Mouse (Mus musculus): ENCODE results near the gene Pdgfb.

Gene Pdgfb

GRCm38 (mm10) chr15:80011194-80011593 lies 3.6 kb downstream of the Pdgfb start:
- in situ Hi-C loops (cut with MboI; ENCODE audit: low sequenced_read_pairs), result no loop called here

- in situ Hi-C loops (cut with MboI; ENCODE audit: low sequenced_read_pairs), result no loop called here
Observed at GRCm38 (mm10) chr15:80010182-80010558, 4.6 kb downstream of the Pdgfb start.

- in situ Hi-C loops (cut with MboI; ENCODE audit: low sequenced_read_pairs), result no loop called here
Observed at GRCm38 (mm10) chr15:80009421-80010181, 5.2 kb downstream of the Pdgfb start.

GRCm38 (mm10) chr15:80008461-80008860 lies 6.3 kb downstream of the Pdgfb start:
- in situ Hi-C loops (cut with MboI; ENCODE audit: low sequenced_read_pairs), result no loop called here

GRCm38 (mm10) chr15:80006156-80006555 lies 8.6 kb downstream of the Pdgfb start:
- in situ Hi-C loops (cut with MboI; ENCODE audit: low sequenced_read_pairs), result no loop called here

GRCm38 (mm10) chr15:80005436-80005835 lies 9.3 kb downstream of the Pdgfb start:
- in situ Hi-C loops (cut with MboI; ENCODE audit: low sequenced_read_pairs), result no loop called here

GRCm38 (mm10) chr15:80004644-80005340 lies 10.0 kb downstream of the Pdgfb start:
- in situ Hi-C loops (cut with MboI; ENCODE audit: low sequenced_read_pairs), result no loop called here

GRCm38 (mm10) chr15:80003581-80003980 lies 11.2 kb downstream of the Pdgfb start:
- in situ Hi-C loops (cut with MboI; ENCODE audit: low sequenced_read_pairs), result no loop called here

- in situ Hi-C loops (cut with MboI; ENCODE audit: low sequenced_read_pairs), result no loop called here
Observed at GRCm38 (mm10) chr15:80001601-80002000, 13.2 kb downstream of the Pdgfb start.

- in situ Hi-C loops (cut with MboI; ENCODE audit: low sequenced_read_pairs), result no loop called here
Observed at GRCm38 (mm10) chr15:80000694-80001093, 14.1 kb downstream of the Pdgfb start.

GRCm38 (mm10) chr15:79997988-79998387 lies 16.8 kb downstream of the Pdgfb start:
- in situ Hi-C loops (cut with MboI; ENCODE audit: low sequenced_read_pairs), result no loop called here

- in situ Hi-C loops (cut with MboI; ENCODE audit: low sequenced_read_pairs), result no loop called here
Observed at GRCm38 (mm10) chr15:79996781-79997180, 18.0 kb downstream of the Pdgfb start.

GRCm38 (mm10) chr15:79995552-79995951 lies 19.2 kb downstream of the Pdgfb start:
- in situ Hi-C loops (cut with MboI; ENCODE audit: low sequenced_read_pairs), result no loop called here

- in situ Hi-C loops (cut with MboI; ENCODE audit: low sequenced_read_pairs), result no loop called here
Observed at GRCm38 (mm10) chr15:79994566-79994965, 20.2 kb downstream of the Pdgfb start.

- in situ Hi-C loops (cut with MboI; ENCODE audit: low sequenced_read_pairs), result no loop called here
Observed at GRCm38 (mm10) chr15:79986182-79986581, 28.6 kb downstream of the Pdgfb start.

GRCm38 (mm10) chr15:79985471-79985870 lies 29.3 kb downstream of the Pdgfb start:
- in situ Hi-C loops (cut with MboI; ENCODE audit: low sequenced_read_pairs), result no loop called here

- in situ Hi-C loops (cut with MboI; ENCODE audit: low sequenced_read_pairs), result no loop called here
Observed at GRCm38 (mm10) chr15:79984152-79984551, 30.6 kb downstream of the Pdgfb start.

GRCm38 (mm10) chr15:79980716-79981115 lies 34.1 kb downstream of the Pdgfb start:
- in situ Hi-C loops (cut with MboI; ENCODE audit: low sequenced_read_pairs), result no loop called here

GRCm38 (mm10) chr15:79972186-79972585 lies 42.6 kb downstream of the Pdgfb start:
- in situ Hi-C loops (cut with MboI; ENCODE audit: low sequenced_read_pairs), result no loop called here

GRCm38 (mm10) chr15:79970940-79971339 lies 43.8 kb downstream of the Pdgfb start, which contains the start of gene Cbx7:
Gene Cbx7, minus strand, starts transcription at chr15:79971119.
- in situ Hi-C loops (cut with MboI; ENCODE audit: low sequenced_read_pairs), result no loop called here

- in situ Hi-C loops (cut with MboI; ENCODE audit: low sequenced_read_pairs), result no loop called here
Observed at GRCm38 (mm10) chr15:79970491-79970890, 44.3 kb downstream of the Pdgfb start.

- in situ Hi-C loops (cut with MboI; ENCODE audit: low sequenced_read_pairs), result no loop called here
Observed at GRCm38 (mm10) chr15:79967346-79967745, 47.4 kb downstream of the Pdgfb start.
